Mouse (Mus musculus) mature B cell (primary cell): ENCODE measurements around the gene Map3k6.

Source experiments
- in situ Hi-C: fragments of 300-500 bp; cut with MboI; formaldehyde crosslinking; loops from 2 replicates; pipeline ENCODE4 v1.14.3; 2019

The Map3k6 gene

GRCm38 (mm10) chr4:133253412-133253811 lies 12.8 kb downstream of the Map3k6 start:
- in situ Hi-C loops = no loop called here

GRCm38 (mm10) chr4:133255392-133255791 lies 14.8 kb downstream of the Map3k6 start:
- in situ Hi-C loops = no loop called here

GRCm38 (mm10) chr4:133256820-133257219 lies 16.2 kb downstream of the Map3k6 start:
- in situ Hi-C loops = no loop called here

- in situ Hi-C loops = no loop called here
Measured at GRCm38 (mm10) chr4:133257230-133257629, 16.6 kb downstream of the Map3k6 start.

- in situ Hi-C loops = no loop called here
Measured at GRCm38 (mm10) chr4:133257798-133258408, 17.3 kb downstream of the Map3k6 start.

GRCm38 (mm10) chr4:133261641-133262374 lies 21.2 kb downstream of the Map3k6 start:
- in situ Hi-C loops = no loop called here

- in situ Hi-C loops = no loop called here
Measured at GRCm38 (mm10) chr4:133262375-133262765, 21.8 kb downstream of the Map3k6 start.

GRCm38 (mm10) chr4:133262882-133263281 lies 22.3 kb downstream of the Map3k6 start, which contains the start of gene Sytl1:
Gene Sytl1, minus strand, starts transcription at chr4:133263113.
- in situ Hi-C loops = no loop called here

- in situ Hi-C loops = no loop called here
Measured at GRCm38 (mm10) chr4:133263756-133264155, 23.1 kb downstream of the Map3k6 start.

- in situ Hi-C loops = no loop called here
Measured at GRCm38 (mm10) chr4:133264559-133264958, 23.9 kb downstream of the Map3k6 start.

GRCm38 (mm10) chr4:133265297-133265696 lies 24.7 kb downstream of the Map3k6 start:
- in situ Hi-C loops = no loop called here

GRCm38 (mm10) chr4:133265759-133266158 lies 25.1 kb downstream of the Map3k6 start:
- in situ Hi-C loops = no loop called here

- in situ Hi-C loops = no loop called here
Measured at GRCm38 (mm10) chr4:133266248-133266880, 25.7 kb downstream of the Map3k6 start.

- in situ Hi-C loops = no loop called here
Measured at GRCm38 (mm10) chr4:133268931-133269330, 28.3 kb downstream of the Map3k6 start.

GRCm38 (mm10) chr4:133269596-133269995 lies 29.0 kb downstream of the Map3k6 start:
- in situ Hi-C loops = no loop called here

- in situ Hi-C loops = no loop called here
Measured at GRCm38 (mm10) chr4:133270929-133271328, 30.3 kb downstream of the Map3k6 start.

GRCm38 (mm10) chr4:133277104-133278026 lies 36.7 kb downstream of the Map3k6 start, which contains the start of gene Tmem222:
Gene Tmem222, minus strand, starts transcription at chr4:133277792.
- in situ Hi-C loops = no loop called here

- in situ Hi-C loops = no loop called here
Measured at GRCm38 (mm10) chr4:133278067-133278466, 37.4 kb downstream of the Map3k6 start.

GRCm38 (mm10) chr4:133278482-133278881 lies 37.9 kb downstream of the Map3k6 start:
- in situ Hi-C loops = no loop called here

GRCm38 (mm10) chr4:133281513-133281912 lies 40.9 kb downstream of the Map3k6 start:
- in situ Hi-C loops = no loop called here

- in situ Hi-C loops = no loop called here
Measured at GRCm38 (mm10) chr4:133281951-133282481, 41.4 kb downstream of the Map3k6 start.
